Mouse (Mus musculus): Measurements from ENCODE around the gene Ncoa3.

Gene Ncoa3

GRCm38 (mm10) chr2:166082193-166082592 lies 89.8 kb downstream of the Ncoa3 start:
- peak; percentile 96 for DNase-seq

- peak; percentile 91 for DNase-seq
Observed at GRCm38 (mm10) chr2:166082661-166083060, 90.2 kb downstream of the Ncoa3 start.

GRCm38 (mm10) chr2:166083542-166084031 lies 91.2 kb downstream of the Ncoa3 start:
- peak; percentile 90 for DNase-seq

GRCm38 (mm10) chr2:166084111-166084510 lies 91.7 kb downstream of the Ncoa3 start:
- DNase-seq: peak; percentile 91

- DNase-seq: peak; percentile 91
Observed at GRCm38 (mm10) chr2:166084964-166085363, 92.5 kb downstream of the Ncoa3 start.

- peak; percentile 89 for DNase-seq
Observed at GRCm38 (mm10) chr2:166085780-166086179, 93.3 kb downstream of the Ncoa3 start.

GRCm38 (mm10) chr2:166086457-166087233 lies 94.2 kb downstream of the Ncoa3 start:
- DNase-seq: peak; percentile 91

GRCm38 (mm10) chr2:166088991-166089390 lies 96.6 kb downstream of the Ncoa3 start:
- DNase-seq: peak; percentile 86

GRCm38 (mm10) chr2:166090131-166090581 lies 97.7 kb downstream of the Ncoa3 start:
- no peak for DNase-seq

- no peak for DNase-seq
Observed at GRCm38 (mm10) chr2:166091599-166091998, 99.2 kb downstream of the Ncoa3 start.

GRCm38 (mm10) chr2:166092412-166092811 lies 100.0 kb downstream of the Ncoa3 start:
- DNase-seq: no peak

GRCm38 (mm10) chr2:166096300-166096699 lies 103.9 kb downstream of the Ncoa3 start:
- peak; percentile 92 for DNase-seq

GRCm38 (mm10) chr2:166096834-166097233 lies 104.4 kb downstream of the Ncoa3 start:
- DNase-seq: no peak

GRCm38 (mm10) chr2:166097443-166098291 lies 105.2 kb downstream of the Ncoa3 start:
- peak; percentile 92 for DNase-seq

- DNase-seq: peak; percentile 94
Observed at GRCm38 (mm10) chr2:166098292-166098933, 106.0 kb downstream of the Ncoa3 start.

- DNase-seq: peak; percentile 94
Observed at GRCm38 (mm10) chr2:166100309-166101262, 108.2 kb downstream of the Ncoa3 start.

- peak; percentile 99 for DNase-seq
Observed at GRCm38 (mm10) chr2:166102893-166103292, 110.5 kb downstream of the Ncoa3 start.

- no peak for DNase-seq
Observed at GRCm38 (mm10) chr2:166105911-166106310, 113.5 kb downstream of the Ncoa3 start.

- no peak for DNase-seq
Observed at GRCm38 (mm10) chr2:166106631-166107030, 114.2 kb downstream of the Ncoa3 start.

GRCm38 (mm10) chr2:166107911-166108310 lies 115.5 kb downstream of the Ncoa3 start:
- DNase-seq: no peak

GRCm38 (mm10) chr2:166108326-166108725 lies 115.9 kb downstream of the Ncoa3 start:
- peak; percentile 98 for DNase-seq

- DNase-seq: no peak
Observed at GRCm38 (mm10) chr2:166110764-166111163, 118.3 kb downstream of the Ncoa3 start.

All from heart, adult 11 months (tissue).